Mouse (Mus musculus) granulocyte monocyte progenitor cell, adult 5-6 weeks (primary cell): ENCODE measurements around the gene Hcn2. TPM values are rescaled to one million over a fixed set of nuclear protein-coding genes. Genes with fewer than 3 reads are reported as not detected.

Source experiments
- ATAC-seq: replicated peaks from 2 replicates; pipeline ENCODE4 v1.8.0; 2016; ENCODE audit warnings: mild to moderate bottlenecking, moderate TSS enrichment, inconsistent platforms; ENCODE audit not compliant: poor library complexity, severe bottlenecking
- total RNA-seq, 2 experiments: library from RNA; stranded (forward) in 1 of 2; stranded (reverse) in 1 of 2; fragments of 200-712, 200-1000 nt in 1 of 2; fragments of >200 nt in 1 of 2; fragmentation: Nextera tagmentation in 1 of 2; gene quantifications; 2 replicates each; pipeline ENCODE4 v1.2.3; 2014 to 2017

Hcn2 gene
- total RNA-seq, 2 experiments from 2014 or later, result 0.28 TPM; not detected in 1

GRCm38 (mm10) chr10:79706406-79707094 lies 9.9 kb upstream of the Hcn2 start:
- ATAC-seq, result no peak

- no peak for ATAC-seq
Observed at GRCm38 (mm10) chr10:79707162-79707561, 9.3 kb upstream of the Hcn2 start.

GRCm38 (mm10) chr10:79707759-79708158 lies 8.7 kb upstream of the Hcn2 start:
- no peak for ATAC-seq

GRCm38 (mm10) chr10:79708668-79709067 lies 7.8 kb upstream of the Hcn2 start:
- no peak for ATAC-seq

- no peak for ATAC-seq
Observed at GRCm38 (mm10) chr10:79709307-79709706, 7.1 kb upstream of the Hcn2 start.

GRCm38 (mm10) chr10:79712029-79712428 lies 4.4 kb upstream of the Hcn2 start:
- peak; percentile 31; the same call in 1 of the 2 replicates for ATAC-seq

- ATAC-seq, result peak; percentile 48
Observed at GRCm38 (mm10) chr10:79712499-79713126, 3.8 kb upstream of the Hcn2 start.

GRCm38 (mm10) chr10:79713163-79713562 lies 3.3 kb upstream of the Hcn2 start:
- ATAC-seq, result no peak

- ATAC-seq, result no peak
Observed at GRCm38 (mm10) chr10:79714996-79715395, 1.4 kb upstream of the Hcn2 start.

GRCm38 (mm10) chr10:79716988-79717355 lies 538 bp downstream of the Hcn2 start:
- no peak for ATAC-seq

GRCm38 (mm10) chr10:79717640-79718357 lies 1.4 kb downstream of the Hcn2 start:
- peak; percentile 55; the same call in 1 of the 2 replicates for ATAC-seq

GRCm38 (mm10) chr10:79721089-79721488 lies 4.7 kb downstream of the Hcn2 start:
- ATAC-seq, result no peak

GRCm38 (mm10) chr10:79723047-79723446 lies 6.6 kb downstream of the Hcn2 start:
- ATAC-seq, result no peak

- ATAC-seq, result no peak
Observed at GRCm38 (mm10) chr10:79723692-79724091, 7.3 kb downstream of the Hcn2 start.

- ATAC-seq, result peak; percentile 82
Observed at GRCm38 (mm10) chr10:79726090-79726489, 9.7 kb downstream of the Hcn2 start.

GRCm38 (mm10) chr10:79728323-79729249 lies 12.2 kb downstream of the Hcn2 start:
- ATAC-seq, result 0 out of 2 replicates have a peak, but pooled peaks have one; percentile 9

- no peak for ATAC-seq
Observed at GRCm38 (mm10) chr10:79729357-79729965, 13.0 kb downstream of the Hcn2 start.

GRCm38 (mm10) chr10:79732500-79732899 lies 16.1 kb downstream of the Hcn2 start:
- no peak for ATAC-seq

- ATAC-seq, result no peak
Observed at GRCm38 (mm10) chr10:79733847-79734246, 17.4 kb downstream of the Hcn2 start.

- no peak for ATAC-seq
Observed at GRCm38 (mm10) chr10:79735361-79735760, 18.9 kb downstream of the Hcn2 start.
